Mouse (Mus musculus): ENCODE results near the gene Slc10a7. TPM values are rescaled to one million over a fixed set of nuclear protein-coding genes. Genes with fewer than 3 reads are reported as not detected.

Gene Slc10a7
- polyA plus RNA-seq, 1 experiment from 2014 or later, result 15.5 TPM

DNA sequence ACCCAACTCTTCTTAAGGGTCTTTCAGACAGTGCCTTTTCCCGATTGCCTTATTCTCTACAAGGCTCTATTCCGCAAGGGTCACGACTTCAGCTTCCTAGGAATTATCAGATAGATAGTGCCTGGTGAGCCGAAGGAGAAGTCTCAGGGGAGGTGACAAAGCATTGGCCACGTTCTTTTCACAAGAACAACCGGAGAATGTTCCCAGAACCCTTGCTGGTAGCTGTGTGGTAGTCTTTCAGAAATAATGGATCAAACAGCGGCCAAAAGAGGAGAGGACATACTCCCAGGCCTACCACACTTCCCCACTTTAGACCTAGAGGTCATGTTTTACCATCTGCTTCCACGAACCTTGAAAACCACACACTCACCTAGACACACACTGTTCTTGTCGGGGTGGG lies 267.7 kb downstream of the Slc10a7 start:
- H3K36me3 ChIP-seq (ENCODE audit: control insufficient read depth, insufficient read depth, low read length), result no peaks in the 10 kb centered on the region
- H3K9ac ChIP-seq (ENCODE audit: low read depth, low read length), result no peak overlapping the region
- no peaks in the 10 kb centered on the region for H3K9me3 ChIP-seq (ENCODE audit: control insufficient read depth, low read length)
- 85% methylated on average over 9 of the region's 9 CpGs for WGBS
- H3K27me3 ChIP-seq (replicated peaks; ENCODE audit: control insufficient read depth, insufficient read depth, low read length), result no peaks in the 10 kb centered on the region
- ATAC-seq, result no peak
- H3K4me3 ChIP-seq (ENCODE audit: low read length), result no peak overlapping the region
- H3K4me2 ChIP-seq (ENCODE audit: low read depth, low read length), result no peak overlapping the region
- no peak overlapping the region for H3K27ac ChIP-seq (ENCODE audit: low read length)
- no peaks in the 10 kb centered on the region for H3K4me1 ChIP-seq (ENCODE audit: control insufficient read depth, insufficient read depth, low read length)

Other genes with a start within 250 kb of the Slc10a7 start
- not detected in 2 replicates for gene Pou4f2, start 72.7 kb upstream of the Slc10a7 start, polyA plus RNA-seq (2015; fragmentation: Nextera tagmentation; extraction: Ambion mirVana)
- 141 and 168 TPM in 2 replicates for gene Rbmxl1, start 448 bp upstream of the Slc10a7 start, polyA plus RNA-seq (2015; fragmentation: Nextera tagmentation; extraction: Ambion mirVana)

All from intestine, embryonic 16.5 days (tissue).